27 mouse cellular contexts compared by ENCODE assay signal in the genomic region with DNA sequence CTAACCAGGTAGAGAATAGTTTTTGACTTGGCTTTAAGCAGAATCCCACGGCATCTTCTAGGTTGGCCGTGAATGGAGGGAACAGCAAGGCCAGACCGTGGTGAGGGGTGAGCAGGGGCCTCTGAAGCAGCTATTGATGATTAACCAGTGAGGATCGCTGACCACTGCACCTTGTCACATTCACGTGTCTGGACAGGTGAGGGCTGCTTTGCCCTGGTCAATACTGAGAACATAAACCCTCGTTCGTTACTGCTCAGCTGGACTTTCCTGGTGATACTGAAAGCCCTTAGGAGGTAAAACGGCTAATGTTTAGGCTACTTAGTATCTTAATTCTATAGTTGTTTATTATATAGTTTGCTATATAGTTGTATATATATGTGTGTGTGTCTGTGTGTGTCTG. TPM values are rescaled to one million over a fixed set of nuclear protein-coding genes. Genes with fewer than 3 reads are reported as not detected.
A peak's percentile ranks its signal among the peaks of the same experiment; 100 is the strongest.
DNase-seq lines count a peak whose midpoint lies in the region; ATAC-seq and TF ChIP-seq lines count a peak whose summit lies in the region.
"Had no signal": no experiment of that assay in that cellular context is flagged by ENCODE, and none has a peak within 500 bp of the region (broad histone marks: within the 10 kb centered on the region; RNA-seq: fewer than 3 reads in every experiment).

No protein-coding gene starts in this region.

- no peak overlapping the region for H3K9ac ChIP-seq in embryonic facial prominence, embryonic 11.5 days (replicated peaks; ENCODE audit: low read length)
- no peak overlapping the region for H3K9ac ChIP-seq in kidney, embryonic 14.5 days (ENCODE audit: low read depth, low read length)
- H3K9ac ChIP-seq in kidney, postnatal 0 days (ENCODE audit: low read depth, low read length), result no peak overlapping the region
- H3K9ac ChIP-seq: embryonic facial prominence, embryonic 15.5 days; hindbrain, embryonic 13.5 days had no signal

- ATAC-seq in embryonic facial prominence, embryonic 11.5 days (replicated peaks; ENCODE audit: insufficient number of reproducible peaks, low FRiP score, low TSS enrichment, low read depth), result no peak
- no peak for ATAC-seq in kidney, embryonic 14.5 days (ENCODE audit: low FRiP score, low TSS enrichment)
- peak; percentile 43; the same call in 1 of the 2 replicates for ATAC-seq in kidney, postnatal 0 days (replicated peaks; ENCODE audit: low FRiP score, low read depth)
- ATAC-seq: CD4-positive, CD25-positive, alpha-beta regulatory T cell, adult 4 months; forebrain, embryonic 14.5 days had no signal

- 0 out of 2 replicates have a peak overlapping the region, but pooled peaks have one; percentile 20 for H3K27ac ChIP-seq in embryonic facial prominence, embryonic 11.5 days (replicated peaks; ENCODE audit: low read depth, low read length)
- H3K27ac ChIP-seq in embryonic facial prominence, embryonic 10.5 days (replicated peaks), result no peak overlapping the region
- peak overlapping the region; percentile 37; the same call in 1 of the 2 replicates for H3K27ac ChIP-seq in kidney, adult 2 months (ENCODE audit: insufficient read depth, low read depth, low read length)
- H3K27ac ChIP-seq in kidney, embryonic 14.5 days (ENCODE audit: low read depth, low read length), result no peak overlapping the region
- H3K27ac ChIP-seq in kidney, postnatal 0 days, result no peak overlapping the region
- H3K27ac ChIP-seq: forebrain, embryonic 10.5 days; gastrocnemius, adult 2 months; hindbrain, embryonic 13.5 days had no signal

- no peaks in the 10 kb centered on the region for H3K9me3 ChIP-seq in embryonic facial prominence, embryonic 11.5 days (replicated peaks; ENCODE audit: control insufficient read depth, low read length)
- H3K9me3 ChIP-seq in embryonic facial prominence, embryonic 10.5 days, result no peaks in the 10 kb centered on the region
- no peaks in the 10 kb centered on the region for H3K9me3 ChIP-seq in kidney, embryonic 14.5 days (ENCODE audit: control insufficient read depth, low read length)
- no peaks in the 10 kb centered on the region for H3K9me3 ChIP-seq in kidney, postnatal 0 days (replicated peaks; ENCODE audit: low read length)
- H3K9me3 ChIP-seq: embryonic facial prominence, embryonic 15.5 days; forebrain, embryonic 10.5 days; hindbrain, embryonic 13.5 days had no signal

- 75% methylated on average over 8 of the region's 8 CpGs for WGBS in embryonic facial prominence, embryonic 11.5 days
- 80% methylated on average over 8 of the region's 8 CpGs for WGBS in embryonic facial prominence, embryonic 10.5 days
- WGBS in kidney, adult 2 months, result 52% methylated on average over 8 of the region's 8 CpGs
- WGBS in kidney, embryonic 14.5 days, result 57% methylated on average over 8 of the region's 8 CpGs
- 55% methylated on average over 8 of the region's 8 CpGs for whole genome bisulfite sequencing in kidney, postnatal 0 days

- no peak for TF ChIP-seq CTCF in kidney, adult 2 months (conservative IDR thresholded peaks at IDR 0.05; ENCODE audit: insufficient read depth, insufficient read length, low read depth, low read length)
- TF ChIP-seq CTCF in kidney, postnatal 0 days (IDR thresholded peaks at IDR 0.05; ENCODE audit: low read depth), result no peak

- no peak overlapping the region for H3K4me3 ChIP-seq in embryonic facial prominence, embryonic 11.5 days (ENCODE audit: low read depth, low read length)
- H3K4me3 ChIP-seq in embryonic facial prominence, embryonic 10.5 days, result no peak overlapping the region
- H3K4me3 ChIP-seq in kidney, adult 2 months (ENCODE audit: insufficient read depth, low read depth, low read length), result no peak overlapping the region
- no peak overlapping the region for H3K4me3 ChIP-seq in kidney, embryonic 14.5 days (ENCODE audit: low read length)
- H3K4me3 ChIP-seq in kidney, postnatal 0 days (replicated peaks; ENCODE audit: low read depth, low read length), result no peak overlapping the region
- H3K4me3 ChIP-seq: embryonic facial prominence, embryonic 15.5 days; erythroblast, embryonic 14.5 days; forebrain, embryonic 10.5 days; gastrocnemius, adult 2 months; hindbrain, embryonic 13.5 days had no signal

- H3K36me3 ChIP-seq in embryonic facial prominence, embryonic 11.5 days (replicated peaks; ENCODE audit: control insufficient read depth, insufficient read depth, low read depth, low read length), result no peaks in the 10 kb centered on the region
- no peaks in the 10 kb centered on the region for H3K36me3 ChIP-seq in embryonic facial prominence, embryonic 10.5 days (replicated peaks)
- H3K36me3 ChIP-seq in kidney, adult 2 months (ENCODE audit: control insufficient read depth, insufficient read depth, low read length), result no peaks in the 10 kb centered on the region
- no peaks in the 10 kb centered on the region for H3K36me3 ChIP-seq in kidney, embryonic 14.5 days (ENCODE audit: control insufficient read depth, insufficient read depth, low read length)
- H3K36me3 ChIP-seq in kidney, postnatal 0 days (ENCODE audit: insufficient read depth, low read length), result no peaks in the 10 kb centered on the region
- H3K36me3 ChIP-seq: embryonic facial prominence, embryonic 15.5 days; forebrain, embryonic 10.5 days; G1E; hindbrain, embryonic 13.5 days had no signal

- DNase-seq in embryonic facial prominence, embryonic 11.5 days (ENCODE audit: low spot score), result no peak
- DNase-seq in embryonic facial prominence, embryonic 10.5 days (ENCODE audit: low spot score), result no peak
- peak; percentile 90 for DNase-seq in kidney, adult 2 months
- DNase-seq in kidney, postnatal 0 days (ENCODE audit: low spot score), result no peak
- DNase-seq in kidney, postnatal 36 days, result peak; percentile 80 to 89
- no peak for DNase-seq in cerebellum, postnatal 25 days
- DNase-seq in thymus, postnatal 14 days, result no peak
- DNase-seq: adrenal gland, postnatal 10 days; B cell, adult 2 months; cerebellum, adult 11-12 months; cerebellum, adult 9-10 months; cerebellum, postnatal 36 days; gastrocnemius, adult 2 months; gastrocnemius, postnatal 25 days; heart, adult 11 months; heart, postnatal 10 days; heart, postnatal 4 days had no signal

- peaks cover 4% of the 10 kb centered on the region for H3K4me1 ChIP-seq in embryonic facial prominence, embryonic 11.5 days (ENCODE audit: control insufficient read depth, insufficient read depth, low read length)
- peaks cover 21% of the 10 kb centered on the region for H3K4me1 ChIP-seq in embryonic facial prominence, embryonic 10.5 days
- H3K4me1 ChIP-seq in kidney, adult 2 months (ENCODE audit: control insufficient read depth, insufficient read depth, low read length), result peaks cover 19% of the 10 kb centered on the region
- 0 out of 2 replicates have a peak, but pooled peaks cover 2% of the 10 kb centered on the region for H3K4me1 ChIP-seq in kidney, embryonic 14.5 days (ENCODE audit: control insufficient read depth, insufficient read depth, low read length)
- H3K4me1 ChIP-seq in kidney, postnatal 0 days (replicated peaks; ENCODE audit: insufficient read depth, low read length), result no peaks in the 10 kb centered on the region

- H3K4me2 ChIP-seq in embryonic facial prominence, embryonic 11.5 days (ENCODE audit: low read depth, low read length), result no peak overlapping the region
- H3K4me2 ChIP-seq in kidney, embryonic 14.5 days (replicated peaks; ENCODE audit: low read depth, low read length), result no peak overlapping the region
- H3K4me2 ChIP-seq in kidney, postnatal 0 days (ENCODE audit: low read length), result no peak overlapping the region
- H3K4me2 ChIP-seq: embryonic facial prominence, embryonic 15.5 days; hindbrain, embryonic 13.5 days had no signal

- TF ChIP-seq POLR2A in kidney, adult 2 months (IDR thresholded peaks at IDR 0.05; ENCODE audit: low read depth, low read length), result no peak

- peaks cover 46% of the 10 kb centered on the region for H3K27me3 ChIP-seq in embryonic facial prominence, embryonic 11.5 days (ENCODE audit: control insufficient read depth, insufficient read depth, low read length)
- H3K27me3 ChIP-seq in embryonic facial prominence, embryonic 10.5 days (replicated peaks; ENCODE audit: low read depth, poor library complexity, severe bottlenecking), result peaks cover 69% of the 10 kb centered on the region
- no peaks in the 10 kb centered on the region for H3K27me3 ChIP-seq in kidney, adult 2 months (replicated peaks; ENCODE audit: control insufficient read depth, insufficient read depth, low read length)
- H3K27me3 ChIP-seq in kidney, embryonic 14.5 days (ENCODE audit: control insufficient read depth, insufficient read depth, low read length), result peaks cover 51% of the 10 kb centered on the region
- peaks cover 22% of the 10 kb centered on the region for H3K27me3 ChIP-seq in kidney, postnatal 0 days (ENCODE audit: insufficient read depth, low read length)

RNA-seq across cellular contexts. Expression of a gene that starts 2.6 kb away (rescaled TPM):
- polyA plus RNA-seq in embryonic facial prominence, embryonic 11.5 days (2014; fragmentation: Nextera tagmentation; extraction: Ambion mirVana), result 25.0 and 28.7 TPM in 2 replicates
- 5.8 and 10.0 TPM in 2 replicates for polyA plus RNA-seq in embryonic facial prominence, embryonic 10.5 days (2016; fragmentation: Nextera tagmentation; extraction: Ambion mirVana)
- polyA plus RNA-seq in kidney, adult 2 months (2012; rRNA removed), result 76.9 and 81.3 TPM in 2 replicates
- 0.67 and 1.2 TPM in 2 replicates for polyA plus RNA-seq in kidney, embryonic 14.5 days (2014; fragmentation: Nextera tagmentation; extraction: Ambion mirVana)
- polyA plus RNA-seq in kidney, postnatal 0 days (2015; fragmentation: Nextera tagmentation; extraction: Ambion mirVana), result 10.5 and 11.6 TPM in 2 replicates
- polyA plus RNA-seq: G1E; heart, embryonic 14.5 days had no signal

RNA-seq across cellular contexts. Expression of a gene that starts 8.6 kb away (rescaled TPM):
- polyA plus RNA-seq in embryonic facial prominence, embryonic 11.5 days (2014; fragmentation: Nextera tagmentation; extraction: Ambion mirVana), result not detected in 2 replicates
- not detected in 2 replicates for polyA plus RNA-seq in embryonic facial prominence, embryonic 10.5 days (2016; fragmentation: Nextera tagmentation; extraction: Ambion mirVana)
- polyA plus RNA-seq in kidney, adult 2 months (2012; rRNA removed), result not detected in 2 replicates
- polyA plus RNA-seq in kidney, embryonic 14.5 days (2014; fragmentation: Nextera tagmentation; extraction: Ambion mirVana), result not detected in 2 replicates
- not detected in 2 replicates for polyA plus RNA-seq in kidney, postnatal 0 days (2015; fragmentation: Nextera tagmentation; extraction: Ambion mirVana)
- polyA plus RNA-seq: brain, embryonic 14.5 days; embryonic facial prominence, embryonic 15.5 days; erythroblast, embryonic 14.5 days; forebrain, embryonic 10.5 days; forebrain, embryonic 14.5 days; G1E; heart, embryonic 14.5 days; hindbrain, embryonic 13.5 days had no signal

RNA-seq across cellular contexts. Expression of a gene that starts 26.3 kb away (rescaled TPM):
- 7.6 and 8.0 TPM in 2 replicates for polyA plus RNA-seq in embryonic facial prominence, embryonic 11.5 days (2014; fragmentation: Nextera tagmentation; extraction: Ambion mirVana)
- 1.1 and 3.5 TPM in 2 replicates for polyA plus RNA-seq in embryonic facial prominence, embryonic 10.5 days (2016; fragmentation: Nextera tagmentation; extraction: Ambion mirVana)
- polyA plus RNA-seq in kidney, adult 2 months (2012; rRNA removed), result 0.09 and 0.34 TPM in 2 replicates
- 0.30 and 1.2 TPM in 2 replicates for polyA plus RNA-seq in kidney, embryonic 14.5 days (2014; fragmentation: Nextera tagmentation; extraction: Ambion mirVana)
- 1.2 and 1.9 TPM in 2 replicates for polyA plus RNA-seq in kidney, postnatal 0 days (2015; fragmentation: Nextera tagmentation; extraction: Ambion mirVana)
- polyA plus RNA-seq: erythroblast, embryonic 14.5 days; G1E; heart, embryonic 14.5 days had no signal

RNA-seq across cellular contexts. Expression of a gene that starts 49.2 kb away (rescaled TPM):
- 0.34 and 3.1 TPM in 2 replicates for polyA plus RNA-seq in embryonic facial prominence, embryonic 11.5 days (2014; fragmentation: Nextera tagmentation; extraction: Ambion mirVana)
- 0.14 and 0.15 TPM in 2 replicates for polyA plus RNA-seq in embryonic facial prominence, embryonic 10.5 days (2016; fragmentation: Nextera tagmentation; extraction: Ambion mirVana)
- 1.0 and 1.3 TPM in 2 replicates for polyA plus RNA-seq in kidney, adult 2 months (2012; rRNA removed)
- 4.4 and 5.8 TPM in 2 replicates for polyA plus RNA-seq in kidney, embryonic 14.5 days (2014; fragmentation: Nextera tagmentation; extraction: Ambion mirVana)
- 9.8 and 10.3 TPM in 2 replicates for polyA plus RNA-seq in kidney, postnatal 0 days (2015; fragmentation: Nextera tagmentation; extraction: Ambion mirVana)
- polyA plus RNA-seq: CD4-positive, CD25-positive, alpha-beta regulatory T cell, adult 4 months; erythroblast, embryonic 14.5 days; G1E had no signal

Comparison
In these comparisons a context has a peak if more than half of its experiments do, and no peak if none do; other contexts are left out.
1. DNase-seq: peak in kidney, adult 2 months (single experiment) and kidney, postnatal 36 days (2 of 2); none in embryonic facial prominence, embryonic 11.5 days (single experiment), embryonic facial prominence, embryonic 10.5 days (single experiment), kidney, postnatal 0 days (single experiment), cerebellum, postnatal 25 days (0 of 2) and thymus, postnatal 14 days (single experiment).
2. H3K27ac ChIP-seq: peak in embryonic facial prominence, embryonic 11.5 days (single experiment) and kidney, adult 2 months (single experiment); none in embryonic facial prominence, embryonic 10.5 days (single experiment), kidney, embryonic 14.5 days (single experiment) and kidney, postnatal 0 days (single experiment).